Mouse (Mus musculus): Measurements from ENCODE around the gene Nynrin. TPM values are rescaled to one million over a fixed set of nuclear protein-coding genes. Genes with fewer than 3 reads are reported as not detected.

Nynrin gene
- polyA plus RNA-seq, 2 experiments, result 20.6 to 41.0 TPM

- peaks cover 84% of the 10 kb centered on the region for H3K36me3 ChIP-seq (ENCODE audit: control insufficient read depth, insufficient read depth, low read length)
- 73% methylated on average over 4 of the region's 4 CpGs for WGBS
- no peak overlapping the region for H3K9ac ChIP-seq (ENCODE audit: low read depth, low read length, severe bottlenecking)
Measured at GRCm38 (mm10) chr14:55830331-55830730, 23.5 kb upstream of the Nynrin start.

GRCm38 (mm10) chr14:55833126-55833525 lies 20.7 kb upstream of the Nynrin start:
- no peaks in the 10 kb centered on the region for H3K27me3 ChIP-seq (ENCODE audit: control insufficient read depth, insufficient read depth, low read length)
- H3K36me3 ChIP-seq (ENCODE audit: control insufficient read depth, insufficient read depth, low read length), result peaks cover 64% of the 10 kb centered on the region
- WGBS, result 82% methylated on average over 4 of the region's 4 CpGs
- no peak for TF ChIP-seq POLR2A (IDR thresholded peaks at IDR 0.05; ENCODE audit: borderline replicate concordance, extremely low read depth, insufficient read depth, insufficient read length)
- H3K9ac ChIP-seq (ENCODE audit: low read depth, low read length, severe bottlenecking), result no peak overlapping the region
- no peaks in the 10 kb centered on the region for H3K9me3 ChIP-seq (ENCODE audit: control insufficient read depth, low read length)
- no peak overlapping the region for H3K4me3 ChIP-seq (replicated peaks; ENCODE audit: low read length)
- ATAC-seq (ENCODE audit: low FRiP score, low read depth) (no peak), DNase-seq (ENCODE audit: low spot score) (no peak)
- H3K4me2 ChIP-seq (replicated peaks; ENCODE audit: low read depth, low read length, severe bottlenecking), result no peak overlapping the region
- H3K4me1 ChIP-seq (ENCODE audit: control insufficient read depth, insufficient read depth, low read length), result peaks cover 17% of the 10 kb centered on the region
- H3K27ac ChIP-seq (replicated peaks; ENCODE audit: low read depth, low read length), result no peak overlapping the region

More at GRCm38 (mm10) chr14:55830331-55830730, 23.5 kb upstream of the Nynrin start:
- Histone ChIP-seq H3K4me2 (replicated peaks; ENCODE audit: low read depth, low read length, severe bottlenecking) (no peak overlapping the region), H3K4me3 (replicated peaks; ENCODE audit: low read length) (no peak overlapping the region), H3K27me3 (ENCODE audit: control insufficient read depth, insufficient read depth, low read length) (no peaks in the 10 kb centered on the region), H3K4me1 (ENCODE audit: control insufficient read depth, insufficient read depth, low read length) (peaks cover 25% of the 10 kb centered on the region), H3K9me3 (ENCODE audit: control insufficient read depth, low read length) (no peaks in the 10 kb centered on the region), H3K27ac (replicated peaks; ENCODE audit: low read depth, low read length) (no peak overlapping the region)
- ATAC-seq (ENCODE audit: low FRiP score, low read depth), result no peak
- no peak for DNase-seq (ENCODE audit: low spot score)
- no peak for TF ChIP-seq POLR2A (IDR thresholded peaks at IDR 0.05; ENCODE audit: borderline replicate concordance, extremely low read depth, insufficient read depth, insufficient read length)

- no peak for DNase-seq (ENCODE audit: low spot score)
- no peak for TF ChIP-seq POLR2A (IDR thresholded peaks at IDR 0.05; ENCODE audit: borderline replicate concordance, extremely low read depth, insufficient read depth, insufficient read length)
- Histone ChIP-seq H3K9ac (ENCODE audit: low read depth, low read length, severe bottlenecking) (no peak overlapping the region), H3K9me3 (ENCODE audit: control insufficient read depth, low read length) (no peaks in the 10 kb centered on the region), H3K27ac (replicated peaks; ENCODE audit: low read depth, low read length) (no peak overlapping the region), H3K4me2 (replicated peaks; ENCODE audit: low read depth, low read length, severe bottlenecking) (no peak overlapping the region), H3K36me3 (ENCODE audit: control insufficient read depth, insufficient read depth, low read length) (peaks cover 45% of the 10 kb centered on the region), H3K27me3 (ENCODE audit: control insufficient read depth, insufficient read depth, low read length) (no peaks in the 10 kb centered on the region), H3K4me1 (ENCODE audit: control insufficient read depth, insufficient read depth, low read length) (peaks cover 11% of the 10 kb centered on the region), H3K4me3 (replicated peaks; ENCODE audit: low read length) (no peak overlapping the region)
- ATAC-seq (ENCODE audit: low FRiP score, low read depth), result no peak
- 82% methylated on average over 5 of the region's 5 CpGs for WGBS
Measured at GRCm38 (mm10) chr14:55834808-55835533, 18.8 kb upstream of the Nynrin start.

GRCm38 (mm10) chr14:55838312-55838711 lies 15.5 kb upstream of the Nynrin start:
- no peak for TF ChIP-seq POLR2A (IDR thresholded peaks at IDR 0.05; ENCODE audit: borderline replicate concordance, extremely low read depth, insufficient read depth, insufficient read length)
- DNase-seq (ENCODE audit: low spot score), result no peak
- WGBS, result 80% methylated on average over 5 of the region's 5 CpGs
- H3K9ac ChIP-seq (ENCODE audit: low read depth, low read length, severe bottlenecking), result no peak overlapping the region
- H3K4me2 ChIP-seq (replicated peaks; ENCODE audit: low read depth, low read length, severe bottlenecking), result no peak overlapping the region
- H3K9me3 ChIP-seq (ENCODE audit: control insufficient read depth, low read length), result no peaks in the 10 kb centered on the region
- H3K27ac ChIP-seq (replicated peaks; ENCODE audit: low read depth, low read length), result no peak overlapping the region
- peaks cover 11% of the 10 kb centered on the region for H3K4me1 ChIP-seq (ENCODE audit: control insufficient read depth, insufficient read depth, low read length)
- peaks cover 12% of the 10 kb centered on the region; the same call in 1 of the 2 replicates for H3K36me3 ChIP-seq (ENCODE audit: control insufficient read depth, insufficient read depth, low read length)
- no peaks in the 10 kb centered on the region for H3K27me3 ChIP-seq (ENCODE audit: control insufficient read depth, insufficient read depth, low read length)
- ATAC-seq (ENCODE audit: low FRiP score, low read depth), result no peak
- H3K4me3 ChIP-seq (replicated peaks; ENCODE audit: low read length), result no peak overlapping the region

GRCm38 (mm10) chr14:55838740-55839139 lies 15.1 kb upstream of the Nynrin start:
- Histone ChIP-seq H3K27ac (replicated peaks; ENCODE audit: low read depth, low read length) (no peak overlapping the region), H3K4me1 (ENCODE audit: control insufficient read depth, insufficient read depth, low read length) (peaks cover 11% of the 10 kb centered on the region), H3K27me3 (ENCODE audit: control insufficient read depth, insufficient read depth, low read length) (no peaks in the 10 kb centered on the region), H3K36me3 (ENCODE audit: control insufficient read depth, insufficient read depth, low read length) (0 out of 2 replicates have a peak, but pooled peaks cover 8% of the 10 kb centered on the region), H3K4me2 (replicated peaks; ENCODE audit: low read depth, low read length, severe bottlenecking) (no peak overlapping the region), H3K9ac (ENCODE audit: low read depth, low read length, severe bottlenecking) (no peak overlapping the region), H3K9me3 (ENCODE audit: control insufficient read depth, low read length) (no peaks in the 10 kb centered on the region), H3K4me3 (replicated peaks; ENCODE audit: low read length) (no peak overlapping the region)
- DNase-seq (ENCODE audit: low spot score), result no peak
- WGBS, result 89% methylated on average over 4 of the region's 4 CpGs
- TF ChIP-seq POLR2A (IDR thresholded peaks at IDR 0.05; ENCODE audit: borderline replicate concordance, extremely low read depth, insufficient read depth, insufficient read length), result no peak
- no peak for ATAC-seq (ENCODE audit: low FRiP score, low read depth)
